Mouse (Mus musculus): Measurements from ENCODE around the gene Brca2. TPM values are rescaled to one million over a fixed set of nuclear protein-coding genes. Genes with fewer than 3 reads are reported as not detected.

Brca2 gene
- polyA plus RNA-seq, 1 experiment from 2014 or later = 32.9 TPM

GRCm38 (mm10) chr5:150510451-150511225 lies 11.8 kb upstream of the Brca2 start:
- H3K9me3 ChIP-seq (ENCODE audit: control insufficient read depth, low read length) = no peaks in the 10 kb centered on the region
- no peak overlapping the region for H3K9ac ChIP-seq (ENCODE audit: low read length)
- H3K36me3 ChIP-seq (ENCODE audit: control insufficient read depth, insufficient read depth, low read length) = no peaks in the 10 kb centered on the region
- no peaks in the 10 kb centered on the region for H3K4me1 ChIP-seq (ENCODE audit: control insufficient read depth, insufficient read depth, low read length)
- no peaks in the 10 kb centered on the region for H3K27me3 ChIP-seq (ENCODE audit: control insufficient read depth, insufficient read depth, low read length)
- 85% methylated on average over 6 of the region's 6 CpGs for WGBS
- no peak overlapping the region for H3K4me2 ChIP-seq (ENCODE audit: low read depth, severe bottlenecking)
- H3K4me3 ChIP-seq (ENCODE audit: low read depth, low read length) = no peak overlapping the region
- no peak for ATAC-seq (ENCODE audit: insufficient number of reproducible peaks, low FRiP score, low TSS enrichment, low read depth)
- DNase-seq (ENCODE audit: low spot score) = no peak
- no peak overlapping the region for H3K27ac ChIP-seq (replicated peaks; ENCODE audit: low read depth, low read length)

GRCm38 (mm10) chr5:150513264-150513663 lies 9.2 kb upstream of the Brca2 start:
- 82% methylated on average over 4 of the region's 4 CpGs for WGBS

GRCm38 (mm10) chr5:150514027-150514426 lies 8.4 kb upstream of the Brca2 start:
- H3K27ac ChIP-seq (replicated peaks; ENCODE audit: low read depth, low read length) = no peak overlapping the region
- no peaks in the 10 kb centered on the region for H3K9me3 ChIP-seq (ENCODE audit: control insufficient read depth, low read length)

More at GRCm38 (mm10) chr5:150513264-150513663, 9.2 kb upstream of the Brca2 start:
- no peaks in the 10 kb centered on the region for H3K9me3 ChIP-seq (ENCODE audit: control insufficient read depth, low read length)
- H3K27me3 ChIP-seq (ENCODE audit: control insufficient read depth, insufficient read depth, low read length) = no peaks in the 10 kb centered on the region
- no peak overlapping the region for H3K27ac ChIP-seq (replicated peaks; ENCODE audit: low read depth, low read length)
- no peaks in the 10 kb centered on the region for H3K36me3 ChIP-seq (ENCODE audit: control insufficient read depth, insufficient read depth, low read length)
- no peak overlapping the region for H3K4me2 ChIP-seq (ENCODE audit: low read depth, severe bottlenecking)
- no peaks in the 10 kb centered on the region for H3K4me1 ChIP-seq (ENCODE audit: control insufficient read depth, insufficient read depth, low read length)
- H3K9ac ChIP-seq (ENCODE audit: low read length) = no peak overlapping the region
- no peak for ATAC-seq (ENCODE audit: insufficient number of reproducible peaks, low FRiP score, low TSS enrichment, low read depth)
- H3K4me3 ChIP-seq (ENCODE audit: low read depth, low read length) = no peak overlapping the region
- DNase-seq (ENCODE audit: low spot score) = no peak

GRCm38 (mm10) chr5:150518064-150518463 lies 4.4 kb upstream of the Brca2 start, which contains the start of gene Zar1l:
Zar1l (minus strand) TSS chr5:150518164.
- no peak for DNase-seq (ENCODE audit: low spot score)
- no peak for ATAC-seq (ENCODE audit: insufficient number of reproducible peaks, low FRiP score, low TSS enrichment, low read depth)

More at GRCm38 (mm10) chr5:150514027-150514426, 8.4 kb upstream of the Brca2 start:
- no peak overlapping the region for H3K4me3 ChIP-seq (ENCODE audit: low read depth, low read length)
- no peak overlapping the region for H3K9ac ChIP-seq (ENCODE audit: low read length)
- 82% methylated on average over 1 of the region's 1 CpGs for WGBS
- H3K27me3 ChIP-seq (ENCODE audit: control insufficient read depth, insufficient read depth, low read length) = no peaks in the 10 kb centered on the region
- no peaks in the 10 kb centered on the region for H3K36me3 ChIP-seq (ENCODE audit: control insufficient read depth, insufficient read depth, low read length)
- no peak overlapping the region for H3K4me2 ChIP-seq (ENCODE audit: low read depth, severe bottlenecking)
- no peak for DNase-seq (ENCODE audit: low spot score)
- H3K4me1 ChIP-seq (ENCODE audit: control insufficient read depth, insufficient read depth, low read length) = no peaks in the 10 kb centered on the region
- ATAC-seq (ENCODE audit: insufficient number of reproducible peaks, low FRiP score, low TSS enrichment, low read depth) = no peak

DNA sequence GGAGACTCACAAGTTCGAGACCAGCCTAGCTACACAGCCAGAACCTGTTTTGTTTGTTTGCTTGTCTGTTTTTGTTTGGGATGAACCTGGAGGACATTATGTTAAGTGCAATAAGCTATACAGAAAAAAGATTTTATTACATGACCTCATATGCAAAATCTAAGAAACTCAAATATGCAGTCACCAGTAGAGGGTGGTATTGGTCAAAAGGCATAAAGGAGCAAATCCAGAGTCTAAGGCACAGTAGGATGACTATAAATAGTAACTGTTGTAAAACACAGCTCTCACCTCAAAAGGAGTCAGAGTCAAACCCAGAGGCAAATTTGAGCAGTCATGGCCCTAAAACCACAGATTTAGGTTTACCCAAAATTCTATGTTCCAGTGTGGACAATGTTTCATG lies 2.9 kb upstream of the Brca2 start:
- no peak for ATAC-seq (ENCODE audit: insufficient number of reproducible peaks, low FRiP score, low TSS enrichment, low read depth)

More at GRCm38 (mm10) chr5:150518064-150518463, 4.4 kb upstream of the Brca2 start, which contains the start of gene Zar1l:
- Histone ChIP-seq H3K27me3 (ENCODE audit: control insufficient read depth, insufficient read depth, low read length) (no peaks in the 10 kb centered on the region), H3K4me2 (ENCODE audit: low read depth, severe bottlenecking) (no peak within 1 kb of the TSS), H3K36me3 (ENCODE audit: control insufficient read depth, insufficient read depth, low read length) (no peaks in the 10 kb centered on the region), H3K4me3 (ENCODE audit: low read depth, low read length) (no peak within 1 kb of the TSS), H3K27ac (replicated peaks; ENCODE audit: low read depth, low read length) (no peak within 1 kb of the TSS), H3K4me1 (ENCODE audit: control insufficient read depth, insufficient read depth, low read length) (no peaks in the 10 kb centered on the region), H3K9me3 (ENCODE audit: control insufficient read depth, low read length) (no peaks in the 10 kb centered on the region), H3K9ac (ENCODE audit: low read length) (no peak within 1 kb of the TSS)
- WGBS = 40% methylated on average over 4 of the region's 4 CpGs

GRCm38 (mm10) chr5:150522867-150523234 lies 421 bp downstream of the Brca2 start:
- Histone ChIP-seq H3K36me3 (ENCODE audit: control insufficient read depth, insufficient read depth, low read length) (no peaks in the 10 kb centered on the region), H3K4me2 (ENCODE audit: low read depth, severe bottlenecking) (peak overlapping the region; percentile 60), H3K4me1 (ENCODE audit: control insufficient read depth, insufficient read depth, low read length) (peaks cover 5% of the 10 kb centered on the region; the same call in 1 of the 2 replicates), H3K27me3 (ENCODE audit: control insufficient read depth, insufficient read depth, low read length) (no peaks in the 10 kb centered on the region), H3K27ac (replicated peaks; ENCODE audit: low read depth, low read length) (peak overlapping the region; percentile 68; the same call in 1 of the 2 replicates), H3K9me3 (ENCODE audit: control insufficient read depth, low read length) (no peaks in the 10 kb centered on the region), H3K9ac (ENCODE audit: low read length) (peak overlapping the region; percentile 85), H3K4me3 (ENCODE audit: low read depth, low read length) (peak overlapping the region; percentile 66)
- ATAC-seq (ENCODE audit: insufficient number of reproducible peaks, low FRiP score, low TSS enrichment, low read depth) (no peak; the same call in none of the 2 replicates), DNase-seq (ENCODE audit: low spot score) (no peak)
- WGBS = 12% methylated on average over 11 of the region's 11 CpGs

More for the DNA sequence above, 2.9 kb upstream of the Brca2 start:
- no peaks in the 10 kb centered on the region for H3K27me3 ChIP-seq (ENCODE audit: control insufficient read depth, insufficient read depth, low read length)
- H3K36me3 ChIP-seq (ENCODE audit: control insufficient read depth, insufficient read depth, low read length) = no peaks in the 10 kb centered on the region
- peaks cover 5% of the 10 kb centered on the region; the same call in 1 of the 2 replicates for H3K4me1 ChIP-seq (ENCODE audit: control insufficient read depth, insufficient read depth, low read length)
- H3K4me3 ChIP-seq (ENCODE audit: low read depth, low read length) = no peak overlapping the region
- WGBS = 84% methylated on average over 1 of the region's 1 CpGs
- no peak overlapping the region for H3K27ac ChIP-seq (replicated peaks; ENCODE audit: low read depth, low read length)
- H3K9ac ChIP-seq (ENCODE audit: low read length) = no peak overlapping the region
- no peaks in the 10 kb centered on the region for H3K9me3 ChIP-seq (ENCODE audit: control insufficient read depth, low read length)
- no peak overlapping the region for H3K4me2 ChIP-seq (ENCODE audit: low read depth, severe bottlenecking)
- DNase-seq (ENCODE audit: low spot score) = no peak

DNA sequence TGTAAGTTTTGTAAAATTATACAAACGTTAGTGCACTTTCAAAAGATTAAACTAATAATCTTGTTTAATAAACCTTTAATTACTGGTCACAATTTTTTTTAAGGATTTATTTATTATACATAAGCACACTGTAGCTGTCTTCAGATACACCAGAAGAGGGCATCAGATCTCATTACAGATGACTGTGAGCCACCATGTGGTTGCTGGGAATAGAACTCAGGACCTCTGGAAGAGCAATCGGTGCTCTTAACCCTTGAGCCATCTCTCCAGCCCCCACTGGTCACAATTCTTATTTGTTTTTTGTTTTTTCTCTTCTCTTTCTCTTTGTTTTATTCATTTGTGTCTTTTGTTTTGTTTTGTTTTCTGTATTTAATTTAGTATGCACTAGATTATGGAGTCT lies 2.8 kb downstream of the Brca2 start:
- Histone ChIP-seq H3K27ac (replicated peaks; ENCODE audit: low read depth, low read length) (no peak overlapping the region), H3K4me2 (ENCODE audit: low read depth, severe bottlenecking) (no peak overlapping the region), H3K9ac (ENCODE audit: low read length) (no peak overlapping the region), H3K4me1 (ENCODE audit: control insufficient read depth, insufficient read depth, low read length) (peaks cover 5% of the 10 kb centered on the region; the same call in 1 of the 2 replicates), H3K27me3 (ENCODE audit: control insufficient read depth, insufficient read depth, low read length) (no peaks in the 10 kb centered on the region), H3K36me3 (ENCODE audit: control insufficient read depth, insufficient read depth, low read length) (peaks cover 3% of the 10 kb centered on the region), H3K4me3 (ENCODE audit: low read depth, low read length) (no peak overlapping the region), H3K9me3 (ENCODE audit: control insufficient read depth, low read length) (no peaks in the 10 kb centered on the region)
- DNase-seq (ENCODE audit: low spot score) (no peak), ATAC-seq (ENCODE audit: insufficient number of reproducible peaks, low FRiP score, low TSS enrichment, low read depth) (no peak)
- 79% methylated on average over 2 of the region's 2 CpGs for WGBS

DNA sequence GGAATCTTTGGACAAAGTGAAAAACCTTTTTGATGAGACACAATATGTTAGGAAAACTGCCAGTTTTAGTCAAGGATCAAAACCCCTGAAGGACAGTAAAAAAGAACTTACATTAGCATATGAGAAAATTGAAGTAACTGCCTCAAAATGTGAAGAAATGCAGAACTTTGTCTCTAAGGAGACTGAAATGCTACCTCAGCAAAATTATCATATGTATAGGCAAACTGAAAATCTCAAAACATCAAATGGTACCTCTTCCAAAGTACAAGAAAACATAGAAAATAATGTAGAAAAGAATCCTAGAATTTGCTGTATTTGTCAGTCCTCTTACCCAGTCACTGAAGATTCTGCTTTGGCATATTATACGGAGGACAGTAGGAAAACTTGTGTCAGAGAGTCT lies 18.9 kb downstream of the Brca2 start:
- no peaks in the 10 kb centered on the region for H3K27me3 ChIP-seq (ENCODE audit: control insufficient read depth, insufficient read depth, low read length)
- no peak for DNase-seq (ENCODE audit: low spot score)
- WGBS = 93% methylated on average over 1 of the region's 1 CpGs
- no peaks in the 10 kb centered on the region for H3K4me1 ChIP-seq (ENCODE audit: control insufficient read depth, insufficient read depth, low read length)
- H3K4me3 ChIP-seq (ENCODE audit: low read depth, low read length) = no peak overlapping the region
- no peak overlapping the region for H3K27ac ChIP-seq (replicated peaks; ENCODE audit: low read depth, low read length)
- H3K4me2 ChIP-seq (ENCODE audit: low read depth, severe bottlenecking) = no peak overlapping the region
- ATAC-seq (ENCODE audit: insufficient number of reproducible peaks, low FRiP score, low TSS enrichment, low read depth) = no peak
- H3K9me3 ChIP-seq (ENCODE audit: control insufficient read depth, low read length) = no peaks in the 10 kb centered on the region; the same call in 1 of the 2 replicates
- no peak overlapping the region for H3K9ac ChIP-seq (ENCODE audit: low read length)
- H3K36me3 ChIP-seq (ENCODE audit: control insufficient read depth, insufficient read depth, low read length) = peaks cover 16% of the 10 kb centered on the region; the same call in 1 of the 2 replicates

Data from limb, embryonic 11.5 days (tissue).